Mouse (Mus musculus) G1E-ER4 (cell line): ENCODE data around the gene Pop5. TPM values are rescaled to one million over a fixed set of nuclear protein-coding genes. Genes with fewer than 3 reads are reported as not detected.

ENCODE experiments used
- GATA1 ChIP-seq: IDR thresholded peaks from one replicate; pipeline ENCODE4 v1.8.0; 2012; ENCODE audit warnings: low read length, inconsistent platforms
- polyA plus RNA-seq: library from polyadenylated mRNA; stranded (reverse); fragments of >175 nt; gene quantifications from 2 replicates; pipeline ENCODE4 v1.2.3, GENCODE M21; 2012

Pop5 gene
- polyA plus RNA-seq, 1 experiment = 32.1 TPM

DNA sequence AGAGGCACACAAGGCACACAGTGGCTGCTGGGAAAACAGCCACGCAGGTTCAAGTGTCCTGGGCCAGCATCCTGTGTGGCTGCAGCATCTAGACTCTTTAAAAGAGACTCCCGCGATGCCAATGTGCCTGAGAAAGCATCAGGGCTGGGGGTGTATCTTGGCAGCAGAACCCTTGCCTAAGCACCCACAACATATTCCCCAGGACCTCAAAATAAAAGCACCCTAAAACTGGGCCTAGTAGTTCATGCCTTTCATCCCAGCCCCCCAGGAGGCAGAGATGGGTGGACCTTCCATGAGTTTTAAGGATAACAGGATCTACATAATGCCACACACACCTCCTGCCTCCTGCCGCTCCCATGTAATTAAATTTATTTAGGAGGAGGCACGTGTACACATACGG lies 1.1 kb upstream of the Pop5 start:
- no peak for TF ChIP-seq GATA1

DNA sequence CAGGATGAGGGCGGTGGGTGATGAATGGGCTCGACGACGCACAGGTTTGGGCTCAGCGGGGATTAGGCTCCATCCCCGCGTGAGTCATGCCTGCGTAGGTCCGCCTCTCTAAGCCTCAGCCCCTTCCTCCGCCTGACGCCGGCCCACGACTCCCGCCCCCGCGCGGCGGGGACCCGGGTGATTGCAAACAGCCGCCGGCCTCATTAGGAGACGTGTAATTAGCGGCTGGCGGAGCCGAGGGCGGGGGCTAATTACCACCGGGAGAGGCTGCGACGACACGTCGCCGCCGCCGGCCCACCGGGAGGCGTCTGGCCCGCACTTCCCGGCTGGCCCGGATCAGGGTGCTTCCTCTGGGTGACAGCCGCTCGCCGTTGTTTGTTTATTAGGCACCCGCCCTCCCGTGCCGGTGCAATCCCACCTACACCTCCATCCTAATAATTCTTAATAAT lies 289 bp upstream of the Pop5 start:
- no peak for TF ChIP-seq GATA1

DNA sequence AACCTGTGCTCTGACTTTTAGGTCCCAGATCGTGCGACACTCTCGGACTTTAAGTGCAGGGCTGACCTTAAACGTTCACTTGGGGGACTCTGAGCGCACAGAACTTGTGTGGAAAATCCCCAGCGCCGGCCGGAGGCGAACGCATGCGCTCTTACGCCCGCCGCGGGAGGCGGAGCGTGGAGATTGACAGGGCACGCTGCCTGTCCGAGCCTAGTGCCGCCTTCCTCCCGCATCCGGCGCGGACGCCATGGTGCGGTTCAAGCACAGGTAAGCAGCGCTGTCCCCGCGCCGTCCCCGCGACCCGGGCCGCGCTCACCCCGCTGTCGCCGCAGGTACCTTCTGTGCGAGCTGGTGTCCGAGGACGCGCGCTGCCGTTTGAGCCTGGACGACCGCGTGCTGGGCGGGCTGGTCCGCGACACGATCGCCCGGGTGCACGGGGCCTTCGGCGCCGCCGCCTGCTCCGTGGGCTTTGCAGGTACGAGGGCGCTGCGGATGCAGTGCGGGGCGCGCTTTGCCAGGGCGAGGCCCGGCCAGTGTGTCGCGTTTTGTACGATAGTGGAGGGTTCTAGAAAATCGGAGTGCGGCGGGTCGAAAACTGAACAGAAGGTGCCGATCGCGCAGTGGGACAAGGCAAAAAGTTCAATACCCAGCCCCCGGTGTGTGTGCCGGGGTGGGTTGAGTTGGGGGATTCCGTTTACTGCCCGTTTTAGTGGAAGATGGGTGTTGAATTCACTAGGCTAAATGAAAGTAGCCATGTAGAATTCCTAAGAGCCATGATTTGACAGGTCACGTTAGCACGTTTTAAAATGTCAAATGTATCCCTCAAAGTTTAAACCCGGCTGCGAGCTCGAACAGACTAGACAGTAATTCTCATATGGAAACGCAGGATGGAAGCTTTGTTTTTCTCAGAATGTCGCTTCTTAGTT lies 2.4 kb downstream of the Pop5 start:
- TF ChIP-seq GATA1 = no peak

DNA sequence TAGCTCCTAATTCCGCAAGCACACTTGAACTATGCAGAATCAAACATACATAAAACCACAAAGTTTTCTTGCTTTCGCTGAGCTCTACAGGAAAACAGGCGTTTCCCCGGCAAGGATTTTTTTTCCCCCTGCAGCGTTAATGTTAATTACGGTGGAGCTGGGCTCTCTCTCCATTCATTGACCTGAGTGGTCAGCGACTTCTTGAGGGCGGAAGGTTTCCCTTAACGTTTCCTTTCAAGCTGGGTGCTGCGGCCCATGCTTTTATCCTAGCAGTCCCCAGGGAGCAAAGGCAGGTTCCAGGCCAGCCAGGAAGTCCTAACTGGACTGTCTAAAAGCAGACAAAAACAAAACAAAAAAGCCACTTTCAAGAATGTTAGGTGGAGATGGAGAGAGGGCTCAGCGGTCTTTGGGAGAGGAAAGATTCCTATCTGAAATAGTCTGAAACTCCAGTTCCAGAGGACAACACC lies 3.1 kb downstream of the Pop5 start:
- no peak for TF ChIP-seq GATA1

DNA sequence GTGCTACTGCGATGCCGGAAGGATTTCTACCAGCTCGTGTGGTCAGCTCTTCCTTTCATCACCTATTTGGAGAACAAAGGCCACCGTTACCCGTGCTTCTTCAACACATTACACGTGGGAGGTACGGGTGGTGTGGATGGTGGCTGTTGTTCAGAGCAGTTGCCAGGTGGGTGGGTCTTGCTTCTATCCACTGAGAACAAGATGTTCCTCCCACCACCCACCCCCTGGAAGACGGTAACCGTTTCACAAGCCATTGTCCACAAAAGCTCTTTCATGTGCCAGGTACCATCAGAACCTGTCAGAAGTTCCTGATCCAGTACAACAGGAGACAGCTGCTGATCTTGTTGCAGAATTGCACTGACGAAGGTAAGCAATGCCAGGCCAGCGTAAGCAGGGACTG lies 4.6 kb downstream of the Pop5 start:
- TF ChIP-seq GATA1 = no peak

DNA sequence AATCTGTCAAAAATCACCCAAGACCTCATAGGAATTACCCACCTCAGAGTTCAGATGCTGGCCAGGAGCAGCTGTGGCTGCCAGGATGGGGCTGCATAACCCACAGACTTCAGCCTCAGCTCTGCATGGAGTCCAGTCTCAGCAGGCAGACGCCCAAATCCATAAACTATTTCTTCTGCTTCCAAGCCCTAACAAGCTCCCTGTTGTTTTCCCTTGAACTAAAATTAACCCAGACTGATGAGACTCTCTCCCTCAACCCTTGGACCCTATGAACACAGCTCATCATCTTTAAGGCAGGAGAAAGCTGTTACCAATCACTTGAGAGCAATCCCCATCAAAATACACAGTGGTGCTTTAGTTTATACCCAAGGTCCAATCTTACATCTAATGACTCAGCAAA lies 19.8 kb downstream of the Pop5 start:
- no peak for TF ChIP-seq GATA1

DNA sequence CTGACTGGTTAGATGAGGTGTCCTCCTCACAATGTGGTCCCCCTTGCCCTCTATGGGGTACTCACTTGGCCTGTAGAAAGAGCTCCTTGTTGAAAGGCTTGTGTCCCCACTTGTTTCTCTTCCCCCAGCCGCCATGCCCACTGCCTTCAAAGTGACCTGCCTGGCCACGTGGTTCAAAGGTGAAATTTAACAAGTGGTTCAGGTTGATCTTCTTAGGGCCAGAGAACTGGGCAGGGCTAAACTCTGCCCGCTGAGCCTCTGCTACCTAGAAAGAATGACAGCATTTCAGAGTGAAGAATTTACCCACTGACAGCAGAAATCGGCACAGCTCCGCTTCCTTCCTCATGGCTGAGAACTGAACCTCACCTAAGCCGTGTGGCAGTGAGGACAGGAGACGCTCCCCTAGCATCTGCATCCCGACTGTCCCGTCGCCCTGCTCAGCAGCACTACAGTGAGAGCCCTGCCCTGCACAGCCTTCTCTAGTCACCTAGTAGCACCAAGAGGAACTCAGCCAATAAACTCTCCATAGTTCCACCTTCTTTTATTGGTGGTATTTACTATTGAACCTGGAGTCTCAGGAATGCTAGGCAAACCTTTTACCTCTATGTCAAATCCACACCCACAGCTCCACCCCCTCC lies 21.4 kb downstream of the Pop5 start:
- no peak for TF ChIP-seq GATA1

DNA sequence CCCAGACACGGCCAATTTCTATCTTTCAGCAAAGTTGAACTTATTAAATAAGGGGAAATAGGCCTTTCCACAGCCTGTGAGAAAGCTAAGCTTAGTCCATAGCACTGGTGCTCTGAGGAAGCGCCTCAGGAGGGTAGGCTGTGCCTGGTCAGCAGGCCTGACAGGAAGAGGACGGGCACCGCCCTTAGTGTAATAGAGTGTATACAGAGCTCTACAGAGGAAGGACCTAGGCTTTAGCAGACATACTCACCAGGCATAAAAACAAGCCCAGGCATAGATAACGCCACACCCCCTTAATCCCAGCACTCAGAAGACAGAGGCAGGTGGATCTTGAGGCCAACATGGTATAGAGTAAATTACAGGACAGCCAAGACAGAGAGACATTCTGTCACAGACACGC lies 24.7 kb downstream of the Pop5 start:
- no peak for TF ChIP-seq GATA1

DNA sequence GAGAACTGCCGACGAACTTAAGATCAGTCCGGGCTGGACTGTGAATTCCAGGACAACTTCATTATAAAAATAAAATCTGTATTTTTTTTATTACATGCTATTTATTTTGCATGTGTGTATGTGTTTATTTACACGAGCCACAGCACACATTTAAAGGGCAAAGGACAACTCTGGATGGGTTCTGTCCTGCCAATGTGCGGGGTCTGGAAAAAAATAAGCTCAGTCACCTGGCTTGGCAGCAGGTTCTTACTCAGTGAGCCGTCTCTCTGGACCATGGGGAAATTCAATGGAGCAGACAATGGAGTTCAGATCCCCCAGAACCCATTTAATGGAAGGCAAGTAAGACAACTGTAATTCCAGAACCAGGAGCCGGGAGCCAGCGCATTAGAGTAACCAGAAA lies 25.5 kb downstream of the Pop5 start:
- TF ChIP-seq GATA1 = no peak

DNA sequence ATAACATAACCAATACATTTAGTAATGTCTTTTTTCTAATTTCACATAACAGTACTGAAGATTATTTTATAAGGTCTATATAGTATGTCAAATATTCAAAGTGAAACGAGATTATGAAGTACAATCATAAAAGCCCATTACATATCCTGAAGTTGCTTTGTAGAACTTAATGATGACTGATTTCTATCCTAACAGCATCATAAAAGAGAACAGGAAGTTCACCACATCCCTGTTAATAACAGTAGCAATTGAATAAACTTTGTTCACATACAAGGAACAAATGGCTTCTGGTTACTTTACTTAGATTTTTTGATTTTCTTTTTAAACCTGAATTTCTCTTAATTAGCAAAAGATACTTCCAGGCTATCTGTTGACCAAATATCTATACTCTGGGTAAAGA lies 26.2 kb downstream of the Pop5 start:
- TF ChIP-seq GATA1 = no peak

DNA sequence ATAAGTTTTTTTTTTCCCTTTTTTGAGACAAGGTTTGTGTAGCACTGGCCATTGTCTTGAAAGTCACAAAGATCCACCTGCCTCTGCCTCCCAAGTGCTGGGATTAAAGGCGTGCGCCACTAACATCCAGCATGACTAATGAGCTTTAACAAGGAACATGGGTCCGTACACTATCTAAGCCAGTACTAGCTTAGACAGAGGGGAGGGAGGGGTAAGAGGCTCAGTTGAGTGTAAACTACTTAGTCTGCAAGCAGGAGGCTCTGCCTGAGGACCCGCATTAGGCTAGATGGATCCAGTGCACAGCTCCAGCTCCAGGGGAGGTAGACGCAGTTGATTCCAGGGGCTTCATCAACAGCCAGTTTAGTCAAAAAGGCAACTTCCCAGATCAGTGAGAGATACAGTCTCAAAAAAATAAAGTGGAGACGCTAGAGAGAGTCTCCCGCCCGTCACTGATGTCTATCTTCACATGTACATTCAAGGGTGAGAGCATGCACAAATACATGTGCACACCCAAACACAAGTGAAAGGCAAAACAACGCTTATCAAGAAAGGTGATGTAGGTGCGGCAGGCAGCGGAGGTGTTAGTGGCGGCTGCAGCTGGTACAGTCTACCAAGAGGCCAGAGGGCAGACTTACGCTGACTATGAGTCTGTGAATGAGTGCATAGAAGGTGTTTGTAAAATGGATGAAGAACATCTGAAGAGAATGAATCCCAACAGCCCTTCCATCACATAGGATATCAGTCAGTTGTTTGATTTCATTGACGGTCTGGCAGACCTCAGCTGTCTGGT lies 27.1 kb downstream of the Pop5 start:
- TF ChIP-seq GATA1 = no peak

DNA sequence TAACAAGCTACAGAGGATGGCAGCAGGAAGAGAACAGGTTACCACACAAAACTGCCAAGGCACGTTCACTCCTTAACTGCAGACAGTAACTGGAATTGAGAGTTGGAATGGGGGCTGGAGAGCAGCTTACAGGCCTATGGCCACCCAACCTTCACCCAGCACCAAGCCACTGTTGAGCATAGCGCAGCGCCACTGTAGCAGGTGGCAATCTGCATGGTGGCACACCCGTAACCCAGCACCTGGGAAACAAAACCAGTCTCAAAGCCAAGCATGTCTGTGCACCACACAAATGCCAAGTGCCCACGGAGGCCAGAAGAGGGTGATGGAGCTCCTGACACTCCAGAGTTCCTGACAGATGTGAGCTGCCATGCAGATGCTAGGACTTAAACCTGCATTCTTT lies 30.7 kb downstream of the Pop5 start:
- TF ChIP-seq GATA1 = no peak

DNA sequence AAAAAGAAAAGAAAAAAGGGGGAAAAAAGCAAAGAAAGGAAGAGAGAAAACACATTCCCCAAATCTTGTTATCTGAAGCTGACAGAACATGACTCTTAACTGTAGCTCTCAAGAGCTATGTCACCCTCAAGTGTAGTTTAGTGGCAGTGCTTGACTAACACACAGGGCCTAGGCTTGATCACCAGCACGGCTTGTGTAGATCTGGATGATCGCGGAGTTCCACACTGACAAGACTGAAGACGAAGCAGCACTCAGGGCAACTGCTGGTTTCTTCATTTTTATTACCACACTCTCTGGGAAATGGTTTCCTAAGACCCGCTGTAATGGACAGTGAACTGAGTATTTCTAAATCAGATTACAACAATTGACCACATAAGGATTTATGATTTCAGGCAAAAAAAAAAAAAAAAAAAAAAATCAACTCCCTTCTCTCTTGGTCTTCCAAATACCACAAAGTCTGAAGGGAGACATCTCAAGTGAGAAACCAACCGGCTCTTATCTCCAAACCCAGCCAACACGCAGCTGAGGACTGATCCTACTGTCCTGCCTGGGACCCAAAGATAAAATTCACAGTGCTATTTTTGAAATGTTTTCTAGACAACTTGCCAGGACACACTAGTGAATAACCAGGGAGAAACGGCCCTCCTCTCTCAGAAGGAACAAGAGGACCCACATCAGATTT lies 31.3 kb downstream of the Pop5 start:
- peak; percentile 75 for TF ChIP-seq GATA1

DNA sequence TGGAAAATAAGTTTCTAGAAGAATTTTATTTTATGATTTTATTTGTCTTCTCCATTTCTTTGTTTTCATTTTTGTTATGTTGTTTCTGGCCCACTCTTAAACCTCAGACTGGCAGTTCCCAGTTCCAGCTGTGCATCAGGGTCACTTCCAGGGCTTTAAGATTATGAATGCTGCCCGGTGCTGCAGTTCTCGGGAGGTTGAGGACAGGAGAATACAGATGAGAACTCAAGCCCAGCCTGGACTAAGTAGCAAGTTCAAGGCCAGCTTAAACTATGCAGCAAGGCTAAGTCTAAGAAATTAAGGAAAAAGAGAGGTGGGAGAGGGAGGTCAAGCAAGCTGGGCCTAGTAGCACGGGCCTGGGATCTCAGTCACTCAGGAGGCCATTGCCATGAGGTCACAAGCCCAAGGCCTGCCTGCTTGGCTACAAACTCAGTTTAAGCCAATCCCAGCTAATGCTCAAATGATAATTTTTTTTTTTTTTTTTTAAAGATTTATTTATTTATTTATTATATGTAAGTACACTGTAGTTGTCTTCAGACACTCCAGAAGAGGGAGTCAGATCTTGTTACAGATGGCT lies 31.9 kb downstream of the Pop5 start:
- no peak for TF ChIP-seq GATA1

DNA sequence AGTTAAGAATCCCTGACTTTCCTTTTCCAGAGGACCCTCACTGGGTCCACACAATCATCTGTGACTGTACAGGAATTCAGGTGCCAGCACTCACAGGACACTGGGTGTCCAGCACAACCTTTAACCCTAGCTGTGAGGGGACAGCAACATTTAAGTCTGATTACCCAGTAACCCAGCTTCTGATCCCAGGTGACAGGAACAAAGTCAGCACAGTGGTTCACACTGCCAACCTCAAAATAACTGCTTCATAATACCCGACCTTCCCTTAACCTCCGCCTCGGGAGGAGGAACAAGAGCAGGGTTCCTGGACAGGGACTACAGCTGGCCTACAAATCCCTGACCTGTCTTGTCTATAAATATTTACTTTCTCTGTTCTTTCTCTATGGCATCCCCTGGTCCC lies 32.6 kb downstream of the Pop5 start:
- TF ChIP-seq GATA1 = no peak
